Mouse (Mus musculus) embryonic facial prominence, embryonic 15.5 days (tissue): ENCODE results near the gene Lpp. TPM values are rescaled to one million over a fixed set of nuclear protein-coding genes. Genes with fewer than 3 reads are reported as not detected.

Experiments
- ATAC-seq: fragments of 200-750 bp; cut with Nextera tagmentation; 2 replicates; pipeline ENCODE4 v1.8.0; 2017; ENCODE audit warnings: low read depth, moderate TSS enrichment; ENCODE audit not compliant: insufficient number of reproducible peaks, low FRiP score, low TSS enrichment
- H3K27ac ChIP-seq: fragments of 300-500 bp; sonication (generic); replicated peaks from 2 replicates; pipeline ENCODE4 v1.5.1; 2015; ENCODE audit warnings: mild to moderate bottlenecking, inconsistent platforms
- H3K27me3 ChIP-seq: fragments of 300-500 bp; sonication (generic); 2 replicates; pipeline ENCODE4 v1.6.1; 2015; ENCODE audit warnings: inconsistent platforms
- H3K36me3 ChIP-seq: fragments of 300-500 bp; sonication (generic); 2 replicates; pipeline ENCODE4 v1.6.1; 2015; ENCODE audit warnings: mild to moderate bottlenecking, inconsistent platforms
- H3K4me1 ChIP-seq: fragments of 300-500 bp; sonication (generic); 2 replicates; pipeline ENCODE4 v1.6.1; 2015; ENCODE audit warnings: inconsistent platforms
- H3K4me2 ChIP-seq: fragments of 300-500 bp; sonication (generic); replicated peaks from 2 replicates; pipeline ENCODE4 v1.6.1; 2015; ENCODE audit warnings: mild to moderate bottlenecking, inconsistent platforms
- H3K4me3 ChIP-seq: fragments of 300-500 bp; sonication (generic); replicated peaks from 2 replicates; pipeline ENCODE4 v1.5.1; 2015; ENCODE audit warnings: mild to moderate bottlenecking, inconsistent platforms
- H3K9ac ChIP-seq: fragments of 300-500 bp; sonication (generic); 2 replicates; pipeline ENCODE4 v1.6.1; 2015; ENCODE audit warnings: inconsistent platforms
- H3K9me3 ChIP-seq: fragments of 300-500 bp; sonication (generic); replicated peaks from 2 replicates; pipeline ENCODE4 v1.6.1; 2016; ENCODE audit warnings: inconsistent platforms
- WGBS: fragments of 180-500 bp; shearing (Covaris S2); methylation state at CpG from one replicate; pipeline ENCODE4 v1.1.7; 2015; 5-methylcytosine and 5-hydroxymethylcytosine counted together
- polyA plus RNA-seq: library from polyadenylated mRNA; unstranded; fragments of >200 nt; fragmentation: Nextera tagmentation; extraction: Ambion mirVana; gene quantifications from 2 replicates; pipeline ENCODE4 v1.2.1, GENCODE M21; 2015

Gene Lpp
- polyA plus RNA-seq, 1 experiment from 2014 or later: 52.8 TPM

DNA sequence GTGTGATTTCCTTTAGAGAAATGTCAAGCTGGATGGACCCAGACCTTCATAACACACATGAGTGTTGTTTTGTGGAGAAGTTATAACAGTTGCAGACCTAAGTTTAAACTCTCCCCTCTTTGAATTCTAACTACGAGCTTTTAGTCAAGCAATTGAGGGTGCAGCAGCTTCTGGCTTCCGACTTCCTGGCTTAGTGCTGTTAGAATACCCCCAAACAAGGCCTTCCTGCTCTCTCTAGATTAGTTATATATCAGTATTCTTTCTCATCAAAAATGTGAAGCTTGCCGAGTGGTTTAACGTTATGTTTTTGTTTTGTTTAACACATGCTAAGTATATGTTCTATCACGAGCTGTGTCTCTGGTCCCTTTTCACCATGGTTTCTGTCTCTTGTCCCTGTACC is 56.9 kb downstream of the Lpp start:
- Histone ChIP-seq H3K36me3 (peaks cover 7% of the 10 kb centered on the region; the same call in 1 of the 2 replicates), H3K4me1 (peaks cover 34% of the 10 kb centered on the region), H3K9me3 (no peaks in the 10 kb centered on the region), H3K27me3 (no peaks in the 10 kb centered on the region), H3K4me3 (no peak overlapping the region), H3K9ac (no peak overlapping the region), H3K27ac (no peak overlapping the region), H3K4me2 (no peak overlapping the region)
- WGBS: 60% methylated on average over 5 of the region's 5 CpGs
- ATAC-seq: no peak

DNA sequence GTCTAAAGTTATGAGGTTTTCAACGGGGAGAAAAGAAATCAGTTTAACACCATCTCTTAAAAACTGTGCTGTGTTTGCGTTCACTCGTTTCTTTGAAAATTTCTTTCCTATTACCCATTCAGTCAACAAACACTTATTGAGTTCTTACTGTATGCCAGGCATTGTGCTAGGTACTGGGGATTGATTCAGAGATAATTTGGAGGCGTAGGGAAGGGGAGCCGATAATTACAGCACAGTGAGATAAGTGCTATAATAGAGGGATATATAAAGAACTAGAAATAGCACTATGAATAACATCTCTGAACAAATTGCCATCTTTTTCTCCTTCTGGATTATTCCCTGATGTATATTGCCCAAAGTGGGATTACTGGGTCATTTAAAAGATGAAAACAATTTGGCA is 57.8 kb downstream of the Lpp start:
- Histone ChIP-seq H3K9ac (no peak overlapping the region), H3K4me2 (no peak overlapping the region), H3K4me3 (no peak overlapping the region), H3K27ac (no peak overlapping the region), H3K4me1 (peaks cover 34% of the 10 kb centered on the region), H3K27me3 (no peaks in the 10 kb centered on the region), H3K9me3 (no peaks in the 10 kb centered on the region), H3K36me3 (peaks cover 3% of the 10 kb centered on the region; the same call in 1 of the 2 replicates)
- no peak for ATAC-seq
- 70% methylated on average over 5 of the region's 5 CpGs for WGBS

DNA sequence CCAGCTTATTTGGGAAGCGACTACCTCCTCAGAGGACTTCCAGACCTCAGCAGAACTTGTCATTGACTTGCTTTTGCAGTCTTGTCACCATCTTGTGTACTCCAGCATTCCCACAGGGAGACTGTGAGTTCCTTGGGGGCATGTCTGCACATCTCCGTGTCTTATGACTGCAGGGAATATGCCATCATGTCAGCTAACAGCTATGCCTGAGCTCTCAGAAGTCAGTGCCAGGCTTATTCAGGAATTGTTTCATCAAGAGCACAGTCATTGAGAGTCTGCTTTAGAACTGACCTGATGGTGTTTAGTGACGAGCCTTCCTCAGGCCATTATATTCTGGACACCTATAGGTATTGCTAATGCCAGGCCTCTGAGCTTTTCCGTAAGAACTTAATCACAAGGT is 60.2 kb downstream of the Lpp start:
- ATAC-seq: no peak
- WGBS: 78% methylated on average over 4 of the region's 4 CpGs
- Histone ChIP-seq H3K4me2 (no peak overlapping the region), H3K9me3 (no peaks in the 10 kb centered on the region), H3K9ac (no peak overlapping the region), H3K4me1 (peaks cover 26% of the 10 kb centered on the region), H3K4me3 (no peak overlapping the region), H3K36me3 (peaks cover 6% of the 10 kb centered on the region; the same call in 1 of the 2 replicates), H3K27me3 (no peaks in the 10 kb centered on the region), H3K27ac (no peak overlapping the region)

DNA sequence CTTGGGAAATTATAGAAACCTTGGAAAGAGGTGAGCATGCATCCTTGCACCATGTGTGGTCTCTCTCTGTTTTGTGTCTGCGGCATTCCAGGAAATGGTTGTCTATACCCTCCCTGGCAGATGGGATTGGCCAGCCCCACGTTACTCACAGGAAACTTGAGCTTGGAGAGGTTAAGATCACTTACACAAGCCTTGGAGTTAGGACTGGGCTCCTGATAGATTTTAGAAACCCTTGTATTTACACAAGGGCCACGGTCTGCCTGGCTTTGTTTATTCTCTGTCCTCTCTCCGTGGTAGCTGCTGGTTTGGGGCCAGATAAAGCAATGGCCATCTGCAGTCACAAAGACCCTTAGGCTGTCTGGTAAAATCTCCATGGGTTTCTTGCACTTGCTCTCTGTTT is 61.2 kb downstream of the Lpp start:
- H3K36me3 ChIP-seq: peaks cover 14% of the 10 kb centered on the region; the same call in 1 of the 2 replicates
- no peak overlapping the region for H3K4me2 ChIP-seq
- 17% methylated on average over 4 of the region's 4 CpGs for WGBS
- no peaks in the 10 kb centered on the region for H3K9me3 ChIP-seq
- peaks cover 26% of the 10 kb centered on the region for H3K4me1 ChIP-seq
- H3K4me3 ChIP-seq: no peak overlapping the region
- H3K9ac ChIP-seq: no peak overlapping the region
- ATAC-seq: no peak
- H3K27me3 ChIP-seq: no peaks in the 10 kb centered on the region
- H3K27ac ChIP-seq: no peak overlapping the region

DNA sequence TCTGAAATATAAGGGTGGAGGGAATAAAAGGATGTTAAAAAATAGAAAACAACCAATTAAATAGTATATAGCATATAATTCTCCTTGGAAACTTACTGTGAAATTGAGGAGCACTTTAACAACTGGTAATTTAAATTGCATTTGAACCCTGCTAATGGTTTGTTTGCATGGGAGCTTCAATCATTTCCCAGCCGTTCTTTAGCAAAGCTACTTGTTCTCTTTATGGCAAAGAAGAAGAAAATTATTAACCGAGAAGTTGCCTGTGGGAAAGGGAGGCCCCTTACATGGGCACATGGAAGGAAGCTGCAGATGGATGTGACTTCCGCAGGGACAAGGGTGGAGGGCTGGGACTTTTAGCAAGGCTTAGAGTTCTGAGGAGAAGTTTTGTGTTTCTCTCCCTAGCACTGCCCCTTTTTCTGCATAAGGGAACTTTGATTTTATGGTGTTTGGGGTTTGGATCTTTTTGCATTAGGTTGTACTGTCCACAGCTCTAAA is 62.1 kb downstream of the Lpp start:
- no peaks in the 10 kb centered on the region for H3K27me3 ChIP-seq
- no peak overlapping the region for H3K4me2 ChIP-seq
- no peak for ATAC-seq
- peaks cover 14% of the 10 kb centered on the region; the same call in 1 of the 2 replicates for H3K36me3 ChIP-seq
- H3K4me3 ChIP-seq: no peak overlapping the region
- H3K9me3 ChIP-seq: no peaks in the 10 kb centered on the region
- no peak overlapping the region for H3K27ac ChIP-seq
- peaks cover 19% of the 10 kb centered on the region for H3K4me1 ChIP-seq
- WGBS: 40% methylated on average over 3 of the region's 3 CpGs
- H3K9ac ChIP-seq: no peak overlapping the region

DNA sequence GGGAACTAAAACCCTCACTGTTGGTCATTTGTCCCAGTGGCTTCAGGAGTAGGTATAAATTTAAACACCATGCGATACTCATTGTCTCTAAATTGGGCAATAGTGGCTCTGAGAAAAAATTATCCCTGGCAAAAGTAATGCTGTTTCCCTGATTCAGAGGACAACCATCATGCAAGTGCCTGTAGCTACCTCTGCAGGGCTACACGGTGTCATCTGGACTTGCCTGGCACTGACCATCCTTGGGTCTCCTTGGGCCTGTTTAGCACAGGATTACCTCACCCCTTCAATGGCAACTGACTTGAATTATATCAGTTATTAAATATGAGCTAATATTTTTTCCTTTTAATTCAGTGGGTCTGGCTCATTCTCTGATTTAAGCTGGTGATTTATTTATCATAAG is 70.5 kb downstream of the Lpp start:
- peaks cover 5% of the 10 kb centered on the region; the same call in 1 of the 2 replicates for H3K36me3 ChIP-seq
- ATAC-seq: no peak
- WGBS: 84% methylated on average over 2 of the region's 2 CpGs
- H3K4me3 ChIP-seq: no peak overlapping the region
- no peak overlapping the region for H3K27ac ChIP-seq
- no peaks in the 10 kb centered on the region for H3K27me3 ChIP-seq
- peaks cover 5% of the 10 kb centered on the region; the same call in 1 of the 2 replicates for H3K4me1 ChIP-seq
- no peak overlapping the region for H3K4me2 ChIP-seq
- H3K9me3 ChIP-seq: no peaks in the 10 kb centered on the region
- no peak overlapping the region for H3K9ac ChIP-seq

DNA sequence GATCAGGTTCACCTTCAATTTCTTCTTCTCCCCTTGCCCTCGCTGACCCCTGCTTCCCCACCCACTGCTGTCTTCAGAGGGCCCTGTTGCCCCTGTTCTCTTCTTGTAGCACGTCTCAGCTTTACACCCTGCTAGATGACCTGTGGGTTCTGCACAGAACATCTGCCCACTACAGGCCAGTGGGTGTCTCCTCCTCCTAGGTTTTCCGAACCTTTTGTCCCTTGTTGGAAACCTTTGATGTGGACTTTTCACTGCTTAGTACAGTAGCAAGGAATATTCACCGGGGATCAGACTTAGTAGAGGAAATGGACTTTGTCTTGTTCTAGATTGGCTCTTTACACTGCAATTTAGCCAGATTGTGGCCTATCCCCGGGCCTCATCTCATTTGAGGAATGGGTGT is 71.1 kb downstream of the Lpp start:
- WGBS: 75% methylated on average over 5 of the region's 5 CpGs
- no peaks in the 10 kb centered on the region for H3K9me3 ChIP-seq
- no peaks in the 10 kb centered on the region for H3K36me3 ChIP-seq

DNA sequence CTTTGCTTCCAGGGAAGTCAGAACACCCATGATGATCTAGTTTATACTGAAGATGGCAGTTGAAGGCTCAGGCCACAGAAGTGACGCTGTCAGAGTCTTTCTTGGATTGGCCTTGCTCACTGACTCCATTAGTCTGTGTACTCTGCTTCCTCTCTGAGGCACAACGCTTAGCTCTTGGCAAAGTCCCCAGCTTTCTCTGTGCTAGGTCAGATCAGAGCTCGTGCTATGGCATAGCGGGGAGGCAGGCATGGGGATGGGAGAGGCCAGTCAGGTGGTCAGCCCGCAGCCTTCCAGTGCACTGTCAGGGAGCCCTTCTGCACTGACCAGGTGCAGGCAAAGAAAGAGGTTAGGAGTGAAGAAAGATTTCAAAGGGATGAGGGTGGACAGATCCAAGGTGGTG is 72.3 kb downstream of the Lpp start:
- WGBS: 85% methylated on average over 5 of the region's 5 CpGs
- no peak overlapping the region for H3K4me3 ChIP-seq
- no peak overlapping the region for H3K4me2 ChIP-seq
- no peaks in the 10 kb centered on the region for H3K9me3 ChIP-seq
- H3K4me1 ChIP-seq: peaks cover 5% of the 10 kb centered on the region; the same call in 1 of the 2 replicates
- H3K27ac ChIP-seq: no peak overlapping the region
- ATAC-seq: no peak
- no peaks in the 10 kb centered on the region for H3K27me3 ChIP-seq
- no peak overlapping the region for H3K9ac ChIP-seq
- no peaks in the 10 kb centered on the region for H3K36me3 ChIP-seq

More for the DNA sequence above, 71.1 kb downstream of the Lpp start:
- Histone ChIP-seq H3K4me2 (no peak overlapping the region), H3K4me3 (no peak overlapping the region), H3K27me3 (no peaks in the 10 kb centered on the region), H3K9ac (no peak overlapping the region), H3K4me1 (peaks cover 5% of the 10 kb centered on the region; the same call in 1 of the 2 replicates), H3K27ac (no peak overlapping the region)
- no peak for ATAC-seq

DNA sequence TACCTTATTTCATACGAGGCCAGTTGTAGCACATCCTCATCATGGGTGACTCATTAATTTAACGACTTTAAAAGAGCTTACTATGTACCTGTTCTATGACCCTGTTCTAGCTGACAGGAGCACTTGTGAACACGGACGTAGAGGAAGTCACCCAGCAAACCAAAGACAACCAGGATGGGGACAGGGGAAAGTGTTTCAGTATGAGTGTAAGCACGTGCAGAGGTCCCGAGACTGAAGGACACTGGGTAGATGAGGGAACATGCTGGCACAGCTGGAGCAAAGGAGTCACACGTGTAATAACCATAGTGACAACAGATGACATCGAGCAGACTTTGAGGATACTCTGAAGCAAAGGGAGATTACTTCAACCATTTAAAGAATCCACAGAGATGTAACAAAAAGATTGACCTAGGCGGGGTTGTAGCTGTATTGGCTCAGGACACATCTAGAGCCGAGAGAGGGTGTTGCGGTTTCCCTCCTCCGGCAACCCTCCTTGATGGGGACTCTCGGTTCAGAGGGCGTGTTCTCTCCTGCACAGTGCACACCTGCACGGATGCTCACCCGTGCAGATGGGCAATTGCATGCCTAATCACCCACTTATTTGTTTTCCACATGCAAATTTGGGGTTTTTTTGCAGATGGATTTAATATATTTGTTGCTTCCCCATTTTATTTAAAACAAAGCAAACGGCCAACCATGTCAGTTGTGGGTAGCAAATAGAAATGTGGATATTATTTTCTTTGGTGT is 74.4 kb downstream of the Lpp start:
- H3K9me3 ChIP-seq: no peaks in the 10 kb centered on the region

DNA sequence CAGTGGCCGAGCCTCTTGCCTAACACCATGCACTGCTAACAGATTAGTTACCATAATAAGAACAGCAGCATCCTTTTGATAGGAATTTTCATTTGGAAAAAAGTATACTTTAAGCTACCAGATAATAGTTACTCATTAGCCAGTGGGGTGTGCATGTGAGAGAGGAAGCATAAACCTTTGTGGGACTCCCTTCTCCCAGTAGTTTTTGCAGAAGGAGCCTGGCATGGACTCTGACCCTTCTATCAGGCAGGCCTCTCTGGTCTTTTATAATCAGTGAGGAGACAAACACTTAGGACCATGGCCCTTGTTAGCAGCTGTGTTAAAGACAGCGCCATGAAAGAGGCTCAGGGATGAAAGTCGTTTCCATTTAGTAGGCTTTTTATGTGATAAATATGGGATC is 76.0 kb downstream of the Lpp start:
- no peak overlapping the region for H3K4me2 ChIP-seq
- H3K9me3 ChIP-seq: no peaks in the 10 kb centered on the region
- WGBS: 85% methylated on average over 3 of the region's 3 CpGs
- ATAC-seq: no peak
- no peak overlapping the region for H3K27ac ChIP-seq
- no peaks in the 10 kb centered on the region for H3K27me3 ChIP-seq
- no peak overlapping the region for H3K4me3 ChIP-seq
- peaks cover 5% of the 10 kb centered on the region; the same call in 1 of the 2 replicates for H3K4me1 ChIP-seq
- no peak overlapping the region for H3K9ac ChIP-seq
- no peaks in the 10 kb centered on the region for H3K36me3 ChIP-seq

More for the DNA sequence above, 74.4 kb downstream of the Lpp start:
- H3K27me3 ChIP-seq: no peaks in the 10 kb centered on the region
- ATAC-seq: no peak
- H3K36me3 ChIP-seq: no peaks in the 10 kb centered on the region
- peaks cover 5% of the 10 kb centered on the region; the same call in 1 of the 2 replicates for H3K4me1 ChIP-seq
- 67% methylated on average over 17 of the region's 17 CpGs for WGBS
- no peak overlapping the region for H3K9ac ChIP-seq
- H3K4me2 ChIP-seq: no peak overlapping the region
- H3K4me3 ChIP-seq: no peak overlapping the region
- H3K27ac ChIP-seq: no peak overlapping the region

DNA sequence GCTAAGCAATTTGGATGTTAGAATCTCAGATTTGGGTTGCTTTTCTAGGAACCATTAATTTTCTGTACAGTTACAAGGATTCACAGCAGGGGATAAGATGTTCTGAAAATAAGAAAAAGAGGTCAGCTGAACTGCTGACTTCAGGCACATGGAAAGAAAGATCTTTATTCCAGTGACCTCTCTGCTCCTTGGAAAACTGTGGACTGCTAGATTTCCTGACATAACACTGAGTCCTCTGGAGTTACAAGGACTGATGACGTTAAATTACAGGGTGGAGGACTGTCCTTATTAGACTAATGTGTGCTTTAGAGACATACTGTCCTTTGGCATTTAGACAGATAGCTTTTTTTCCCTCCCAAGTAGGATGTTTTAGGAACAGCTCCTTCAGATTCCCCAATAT is 77.3 kb downstream of the Lpp start:
- H3K27me3 ChIP-seq: no peaks in the 10 kb centered on the region
- no peak overlapping the region for H3K9ac ChIP-seq
- peaks cover 15% of the 10 kb centered on the region for H3K4me1 ChIP-seq
- WGBS: 76% methylated on average over 1 of the region's 1 CpGs
- no peak overlapping the region for H3K4me2 ChIP-seq
- no peak for ATAC-seq
- H3K27ac ChIP-seq: no peak overlapping the region
- H3K4me3 ChIP-seq: no peak overlapping the region
- H3K36me3 ChIP-seq: no peaks in the 10 kb centered on the region
- H3K9me3 ChIP-seq: no peaks in the 10 kb centered on the region

DNA sequence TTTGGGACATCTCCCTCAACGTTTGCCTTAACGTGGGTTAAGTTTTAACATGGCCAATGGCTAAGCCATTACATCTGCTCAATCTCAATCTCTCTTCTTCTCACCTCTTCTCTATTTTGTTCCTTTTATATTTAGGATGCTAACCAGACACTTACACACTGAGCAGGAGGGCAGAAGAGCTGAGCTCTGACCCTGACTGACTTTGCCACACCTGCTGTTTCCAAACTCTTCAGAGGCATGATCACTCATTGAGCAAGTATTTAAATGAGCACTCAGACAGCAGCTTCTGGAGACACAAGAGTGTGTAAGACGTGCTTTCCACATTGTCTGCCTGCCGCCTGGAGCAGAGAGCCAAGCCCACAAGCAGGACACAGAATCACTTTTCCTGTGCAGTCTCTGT is 77.7 kb downstream of the Lpp start:
- no peak overlapping the region for H3K9ac ChIP-seq
- peaks cover 19% of the 10 kb centered on the region for H3K4me1 ChIP-seq
- H3K27me3 ChIP-seq: no peaks in the 10 kb centered on the region
- H3K9me3 ChIP-seq: no peaks in the 10 kb centered on the region
- H3K4me3 ChIP-seq: no peak overlapping the region
- WGBS: 80% methylated on average over 4 of the region's 4 CpGs
- ATAC-seq: no peak
- H3K27ac ChIP-seq: no peak overlapping the region
- H3K36me3 ChIP-seq: no peaks in the 10 kb centered on the region
- H3K4me2 ChIP-seq: no peak overlapping the region
